Mouse (Mus musculus): ENCODE measurements around the gene Prm1. TPM values are rescaled to one million over a fixed set of nuclear protein-coding genes. Genes with fewer than 3 reads are reported as not detected.

Prm1 gene
- polyA plus RNA-seq, 1 experiment from 2014 or later = not detected

- Histone ChIP-seq H3K4me1 (replicated peaks) (peaks cover 31% of the 10 kb centered on the region), H3K9ac (no peak overlapping the region), H3K9me3 (replicated peaks) (no peaks in the 10 kb centered on the region), H3K27ac (ENCODE audit: poor library complexity, severe bottlenecking) (no peak overlapping the region), H3K4me3 (no peak overlapping the region), H3K4me2 (no peak overlapping the region), H3K36me3 (0 out of 2 replicates have a peak, but pooled peaks cover 3% of the 10 kb centered on the region), H3K27me3 (replicated peaks) (peaks cover 38% of the 10 kb centered on the region)
- WGBS = 72% methylated on average over 7 of the region's 7 CpGs
- no peak for ATAC-seq (ENCODE audit: insufficient number of reproducible peaks, low FRiP score)
Observed at GRCm38 (mm10) chr16:10787548-10788058, 18.0 kb downstream of the Prm1 start.

GRCm38 (mm10) chr16:10786782-10787547, 18.7 kb downstream of the Prm1 start:
- H3K4me2 ChIP-seq = peak overlapping the region; percentile 83
- no peak overlapping the region for H3K9ac ChIP-seq
- peaks cover 34% of the 10 kb centered on the region for H3K27me3 ChIP-seq (replicated peaks)
- ATAC-seq (ENCODE audit: insufficient number of reproducible peaks, low FRiP score) = no peak
- H3K4me1 ChIP-seq (replicated peaks) = peaks cover 37% of the 10 kb centered on the region
- 0 out of 2 replicates have a peak, but pooled peaks cover 3% of the 10 kb centered on the region for H3K36me3 ChIP-seq
- no peak overlapping the region for H3K4me3 ChIP-seq
- 47% methylated on average over 4 of the region's 4 CpGs for WGBS
- no peaks in the 10 kb centered on the region for H3K9me3 ChIP-seq (replicated peaks)
- H3K27ac ChIP-seq (ENCODE audit: poor library complexity, severe bottlenecking) = peak overlapping the region; percentile 94

GRCm38 (mm10) chr16:10786288-10786687, 19.4 kb downstream of the Prm1 start:
- H3K27me3 ChIP-seq (replicated peaks) = peaks cover 27% of the 10 kb centered on the region

GRCm38 (mm10) chr16:10785371-10786231, 20.0 kb downstream of the Prm1 start, which contains the start of gene Socs1:
TSS of gene Socs1 (minus strand) at chr16:10785536.
- WGBS = under 1% methylated on average over 57 of the region's 59 CpGs
- H3K4me2 ChIP-seq = peak within 1 kb of the TSS; percentile 83
- peak within 1 kb of the TSS; percentile 64 for H3K4me3 ChIP-seq
- peak within 1 kb of the TSS; percentile 94 for H3K27ac ChIP-seq (ENCODE audit: poor library complexity, severe bottlenecking)
- peaks cover 22% of the 10 kb centered on the region; the same call in 1 of the 2 replicates for H3K27me3 ChIP-seq (replicated peaks)
- ATAC-seq (ENCODE audit: insufficient number of reproducible peaks, low FRiP score) = peak; percentile 81
- H3K4me1 ChIP-seq (replicated peaks) = peaks cover 50% of the 10 kb centered on the region
- no peaks in the 10 kb centered on the region for H3K9me3 ChIP-seq (replicated peaks)
- H3K9ac ChIP-seq = peak within 1 kb of the TSS; percentile 81
- 0 out of 2 replicates have a peak, but pooled peaks cover 3% of the 10 kb centered on the region for H3K36me3 ChIP-seq

More at GRCm38 (mm10) chr16:10786288-10786687, 19.4 kb downstream of the Prm1 start:
- Histone ChIP-seq H3K4me3 (peak overlapping the region; percentile 64), H3K4me1 (replicated peaks) (peaks cover 44% of the 10 kb centered on the region), H3K9ac (peak overlapping the region; percentile 81), H3K27ac (ENCODE audit: poor library complexity, severe bottlenecking) (peak overlapping the region; percentile 94), H3K9me3 (replicated peaks) (no peaks in the 10 kb centered on the region), H3K4me2 (peak overlapping the region; percentile 83), H3K36me3 (0 out of 2 replicates have a peak, but pooled peaks cover 3% of the 10 kb centered on the region)
- WGBS = 2% methylated on average over 9 of the region's 9 CpGs
- ATAC-seq (ENCODE audit: insufficient number of reproducible peaks, low FRiP score) = peak; percentile 23; the same call in 1 of the 2 replicates

- Histone ChIP-seq H3K4me3 (peak overlapping the region; percentile 64), H3K36me3 (0 out of 2 replicates have a peak, but pooled peaks cover 3% of the 10 kb centered on the region), H3K4me1 (replicated peaks) (peaks cover 54% of the 10 kb centered on the region), H3K27me3 (replicated peaks) (peaks cover 16% of the 10 kb centered on the region; the same call in 1 of the 2 replicates), H3K9me3 (replicated peaks) (no peaks in the 10 kb centered on the region), H3K4me2 (peak overlapping the region; percentile 83), H3K27ac (ENCODE audit: poor library complexity, severe bottlenecking) (peak overlapping the region; percentile 94), H3K9ac (peak overlapping the region; percentile 81)
- WGBS = 0% methylated on average over 40 of the region's 55 CpGs
- peak; percentile 75 for ATAC-seq (ENCODE audit: insufficient number of reproducible peaks, low FRiP score)
Observed at GRCm38 (mm10) chr16:10784793-10785370, 20.8 kb downstream of the Prm1 start.

GRCm38 (mm10) chr16:10783883-10784792, 21.5 kb downstream of the Prm1 start:
- H3K27ac ChIP-seq (ENCODE audit: poor library complexity, severe bottlenecking) = peak overlapping the region; percentile 94
- H3K4me1 ChIP-seq (replicated peaks) = peaks cover 54% of the 10 kb centered on the region
- peak overlapping the region; percentile 81 for H3K9ac ChIP-seq
- H3K27me3 ChIP-seq (replicated peaks) = 0 out of 2 replicates have a peak, but pooled peaks cover 10% of the 10 kb centered on the region
- no peaks in the 10 kb centered on the region for H3K9me3 ChIP-seq (replicated peaks)
- H3K4me3 ChIP-seq = peak overlapping the region; percentile 64
- WGBS = 2% methylated on average over 81 of the region's 81 CpGs
- ATAC-seq (ENCODE audit: insufficient number of reproducible peaks, low FRiP score) = peak; percentile 26
- H3K4me2 ChIP-seq = peak overlapping the region; percentile 83
- 0 out of 2 replicates have a peak, but pooled peaks cover 3% of the 10 kb centered on the region for H3K36me3 ChIP-seq

- 64% methylated on average over 8 of the region's 8 CpGs for WGBS
- peak overlapping the region; percentile 83 for H3K4me2 ChIP-seq
- H3K4me3 ChIP-seq = peak overlapping the region; percentile 64
- H3K9me3 ChIP-seq (replicated peaks) = no peaks in the 10 kb centered on the region
- H3K9ac ChIP-seq = peak overlapping the region; percentile 69; the same call in 1 of the 2 replicates
- H3K27ac ChIP-seq (ENCODE audit: poor library complexity, severe bottlenecking) = peak overlapping the region; percentile 88; the same call in 1 of the 2 replicates
- H3K36me3 ChIP-seq = 0 out of 2 replicates have a peak, but pooled peaks cover 3% of the 10 kb centered on the region
- peaks cover 54% of the 10 kb centered on the region for H3K4me1 ChIP-seq (replicated peaks)
- H3K27me3 ChIP-seq (replicated peaks) = 0 out of 2 replicates have a peak, but pooled peaks cover 3% of the 10 kb centered on the region
- ATAC-seq (ENCODE audit: insufficient number of reproducible peaks, low FRiP score) = no peak
Observed at GRCm38 (mm10) chr16:10783451-10783850, 22.2 kb downstream of the Prm1 start.

GRCm38 (mm10) chr16:10783152-10783434, 22.5 kb downstream of the Prm1 start:
- Histone ChIP-seq H3K27me3 (replicated peaks) (no peaks in the 10 kb centered on the region), H3K4me2 (peak overlapping the region; percentile 83), H3K4me1 (replicated peaks) (peaks cover 56% of the 10 kb centered on the region), H3K4me3 (peak overlapping the region; percentile 64), H3K36me3 (0 out of 2 replicates have a peak, but pooled peaks cover 3% of the 10 kb centered on the region), H3K9ac (peak overlapping the region; percentile 69; the same call in 1 of the 2 replicates), H3K9me3 (replicated peaks) (no peaks in the 10 kb centered on the region), H3K27ac (ENCODE audit: poor library complexity, severe bottlenecking) (peak overlapping the region; percentile 88)
- no peak for ATAC-seq (ENCODE audit: insufficient number of reproducible peaks, low FRiP score)
- 28% methylated on average over 1 of the region's 1 CpGs for WGBS

- Histone ChIP-seq H3K4me2 (peak overlapping the region; percentile 83), H3K27ac (ENCODE audit: poor library complexity, severe bottlenecking) (peak overlapping the region; percentile 88), H3K9ac (peak overlapping the region; percentile 69), H3K4me1 (replicated peaks) (peaks cover 62% of the 10 kb centered on the region), H3K4me3 (peak overlapping the region; percentile 64), H3K36me3 (0 out of 2 replicates have a peak, but pooled peaks cover 3% of the 10 kb centered on the region), H3K27me3 (replicated peaks) (no peaks in the 10 kb centered on the region), H3K9me3 (replicated peaks) (no peaks in the 10 kb centered on the region)
- 51% methylated on average over 6 of the region's 6 CpGs for WGBS
- no peak for ATAC-seq (ENCODE audit: insufficient number of reproducible peaks, low FRiP score)
Observed at GRCm38 (mm10) chr16:10782377-10783151, 23.1 kb downstream of the Prm1 start.

All from heart, embryonic 12.5 days (tissue).